In the genomic region with DNA sequence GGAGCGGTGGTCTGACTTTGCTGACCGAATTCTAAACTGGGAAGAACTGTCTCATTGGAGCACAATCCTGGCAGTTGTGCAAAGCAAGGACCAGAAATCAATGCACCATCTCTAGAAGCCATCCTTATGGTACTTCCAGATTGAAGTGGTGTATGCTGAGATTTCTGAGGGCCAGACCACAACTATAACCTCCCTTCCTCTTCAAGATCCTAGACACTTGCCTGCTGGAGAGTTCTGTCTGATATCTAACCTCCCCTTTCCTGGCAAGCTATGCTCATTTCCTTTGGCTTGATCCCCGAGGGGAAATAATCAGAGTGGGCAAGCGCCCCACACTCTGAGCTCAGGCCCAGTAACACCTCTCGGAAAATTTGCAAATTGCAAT, we compare ENCODE assay signal across 8 mouse cellular contexts. TPM values are rescaled to one million over a fixed set of nuclear protein-coding genes. Genes with fewer than 3 reads are reported as not detected.
A peak's percentile ranks its signal among the peaks of the same experiment; 100 is the strongest.
DNase-seq lines count a peak whose midpoint lies in the region; ATAC-seq and TF ChIP-seq lines count a peak whose summit lies in the region.

No protein-coding gene starts in this region.

- TF ChIP-seq POLR2A in CH12.LX (IDR thresholded peaks at IDR 0.05; ENCODE audit: low read depth, low read length): no peak

- peaks cover 75% of the 10 kb centered on the region for H3K4me1 ChIP-seq in heart, embryonic 12.5 days (replicated peaks)
- H3K4me1 ChIP-seq in CH12.LX (ENCODE audit: control insufficient read depth in 1 of 2, insufficient read depth in 2 of 2): peaks cover 3 to 62% of the 10 kb centered on the region in 2 experiments; a peak in 3 of 4 replicates
- H3K4me1 ChIP-seq in hindbrain, embryonic 10.5 days (replicated peaks): peaks cover 92% of the 10 kb centered on the region
- peaks cover 40% of the 10 kb centered on the region for H3K4me1 ChIP-seq in midbrain, embryonic 11.5 days (ENCODE audit: control insufficient read depth, insufficient read depth, low read length)

- H3K27me3 ChIP-seq in heart, embryonic 12.5 days (replicated peaks): peaks cover 40% of the 10 kb centered on the region
- H3K27me3 ChIP-seq in CH12.LX (replicated peaks): peaks cover 9% of the 10 kb centered on the region
- H3K27me3 ChIP-seq in hindbrain, embryonic 10.5 days (ENCODE audit: insufficient read depth, poor library complexity, severe bottlenecking): peaks cover 89% of the 10 kb centered on the region
- peaks cover 77% of the 10 kb centered on the region for H3K27me3 ChIP-seq in midbrain, embryonic 11.5 days (ENCODE audit: control insufficient read depth, insufficient read depth, low read length)

- TF ChIP-seq CTCF in CH12.LX (conservative IDR thresholded peaks at IDR 0.05 in 1 of 2, IDR thresholded peaks at IDR 0.05 in 1 of 2; ENCODE audit: low read depth in 2 of 2, low read length in 2 of 2): no peak

- H3K79me2 ChIP-seq in CH12.LX (replicated peaks; ENCODE audit: control insufficient read depth, extremely low read depth, insufficient read depth, poor library complexity, severe bottlenecking): peaks cover 14% of the 10 kb centered on the region

- H3K4me3 ChIP-seq in heart, embryonic 12.5 days: peak overlapping the region; percentile 73
- peak overlapping the region; percentile 44 to 53 (median 48) for H3K4me3 ChIP-seq in CH12.LX (replicated peaks in 1 of 3; ENCODE audit: low read depth in 2 of 3, low read length in 2 of 3, poor library complexity in 1 of 3)
- H3K4me3 ChIP-seq in hindbrain, embryonic 10.5 days: peak overlapping the region; percentile 66
- H3K4me3 ChIP-seq in midbrain, embryonic 11.5 days (ENCODE audit: low read depth, low read length): peak overlapping the region; percentile 66

- H3K27ac ChIP-seq in heart, embryonic 12.5 days (ENCODE audit: poor library complexity, severe bottlenecking): peak overlapping the region; percentile 89
- peak overlapping the region; percentile 71 for H3K27ac ChIP-seq in CH12.LX (ENCODE audit: insufficient read depth, low read depth)
- H3K27ac ChIP-seq in hindbrain, embryonic 10.5 days: peak overlapping the region; percentile 82
- H3K27ac ChIP-seq in midbrain, embryonic 11.5 days (ENCODE audit: low read depth, low read length): peak overlapping the region; percentile 65

- peaks cover 10% of the 10 kb centered on the region for H3K36me3 ChIP-seq in heart, embryonic 12.5 days
- peaks cover 6 to 9% of the 10 kb centered on the region in 2 experiments for H3K36me3 ChIP-seq in CH12.LX (replicated peaks in 1 of 2; ENCODE audit: control insufficient read depth in 1 of 2, insufficient read depth in 1 of 2, low read length in 1 of 2)
- H3K36me3 ChIP-seq in hindbrain, embryonic 10.5 days: peaks cover 9% of the 10 kb centered on the region
- no peaks in the 10 kb centered on the region for H3K36me3 ChIP-seq in midbrain, embryonic 11.5 days (ENCODE audit: control insufficient read depth, insufficient read depth, low read length)

- in situ Hi-C loops in CH12.LX (cut with MboI; ENCODE audit: low pct_ligation_motif_present, low pct_unique_long_range_greater_than_20kb, low sequenced_read_pairs): loop anchor here (5.0 kb wide), 1 partner anchor 35 kb away; no protein-coding TSS in a partner anchor

- ATAC-seq in heart, embryonic 12.5 days (ENCODE audit: insufficient number of reproducible peaks, low FRiP score): no peak
- ATAC-seq in midbrain, embryonic 11.5 days (ENCODE audit: low FRiP score): no peak

- TF ChIP-seq RAD21 in CH12.LX (IDR thresholded peaks at IDR 0.05; ENCODE audit: low read depth, low read length): no peak

- no peak for DNase-seq in heart, adult 8-10 months (ENCODE audit: low spot score)
- DNase-seq in CH12.LX (ENCODE audit: extremely low read depth): no peak
- no peak for DNase-seq in hindbrain, embryonic 10.5 days (ENCODE audit: low spot score)
- DNase-seq in midbrain, embryonic 11.5 days (ENCODE audit: low spot score, missing footprints): no peak
- DNase-seq in c-Kit-positive CD71-positive TER-119-positive erythroid progenitor cells, embryonic 14.5 days (ENCODE audit: low spot score): no peak
- DNase-seq in gastrocnemius, adult 8-10 months (ENCODE audit: low spot score in 2 of 2): no peak
- DNase-seq in spleen, postnatal 10 days (ENCODE audit: low spot score in 2 of 2): no peak

- dilution Hi-C loops in CH12.LX (cut with MboI; ENCODE audit: extremely low pct_ligation_motif_present, extremely low pct_unique_long_range_greater_than_20kb, low sequenced_read_pairs): no loop called here

- peak overlapping the region; percentile 75 for H3K9ac ChIP-seq in heart, embryonic 12.5 days
- H3K9ac ChIP-seq in CH12.LX (ENCODE audit: insufficient read depth, low read depth): peak overlapping the region; percentile 50
- peak overlapping the region; percentile 56 for H3K9ac ChIP-seq in midbrain, embryonic 11.5 days (ENCODE audit: low read length)

- peak overlapping the region; percentile 89 for H3K4me2 ChIP-seq in heart, embryonic 12.5 days
- peak overlapping the region; percentile 87 for H3K4me2 ChIP-seq in CH12.LX (ENCODE audit: insufficient read depth, low read depth, poor library complexity, severe bottlenecking)
- H3K4me2 ChIP-seq in midbrain, embryonic 11.5 days: peak overlapping the region; percentile 81

- no peaks in the 10 kb centered on the region for H3K9me3 ChIP-seq in heart, embryonic 12.5 days (replicated peaks)
- H3K9me3 ChIP-seq in CH12.LX (replicated peaks; ENCODE audit: low read length): no peaks in the 10 kb centered on the region
- H3K9me3 ChIP-seq in hindbrain, embryonic 10.5 days: no peaks in the 10 kb centered on the region
- no peaks in the 10 kb centered on the region for H3K9me3 ChIP-seq in midbrain, embryonic 11.5 days (ENCODE audit: control insufficient read depth, low read length)

- WGBS in heart, embryonic 12.5 days: 9% methylated on average over 5 of the region's 5 CpGs
- WGBS in hindbrain, embryonic 10.5 days: 8% methylated on average over 5 of the region's 5 CpGs
- 10% methylated on average over 5 of the region's 5 CpGs for WGBS in midbrain, embryonic 11.5 days

- no peak for TF ChIP-seq EP300 in CH12.LX (IDR thresholded peaks at IDR 0.05; ENCODE audit: low read length)

TF ChIP-seq in CH12.LX, 34 proteins besides CTCF, POLR2A, EP300 and RAD21 (continues in another document):
- TF ChIP-seq MAZ (IDR thresholded peaks at IDR 0.05; ENCODE audit: low read depth, low read length) (no peak), RCOR1 (conservative IDR thresholded peaks at IDR 0.05; ENCODE audit: low read depth, low read length) (no peak), MAX (IDR thresholded peaks at IDR 0.05; ENCODE audit: low read length) (no peak), ELF1 (IDR thresholded peaks at IDR 0.05; ENCODE audit: low read depth, low read length) (no peak), POLR2AphosphoS2 (IDR thresholded peaks at IDR 0.05; ENCODE audit: low read depth, low read length) (no peak)

RNA-seq across cellular contexts. Expression of a gene that starts 1.3 kb away (rescaled TPM):
- 10.4 and 10.6 TPM in 2 replicates for polyA plus RNA-seq in heart, embryonic 12.5 days (2016; fragmentation: Nextera tagmentation; extraction: Ambion mirVana)
- 10 to 100 TPM; 23.4 to 29.9 (median 28.1) TPM for total RNA-seq in heart, adult 8-10 months (2022)
- total RNA-seq in CH12.LX (2012; rRNA removed) (16.3 and 20.3 TPM in 2 replicates), CH12.LX (2014; rRNA removed) (2.8 and 2.9 TPM in 2 replicates)
- polyA plus RNA-seq in CH12.LX (2012; ENCODE audit: insufficient read length, low read depth): 3.7 and 5.0 TPM in 2 replicates
- polyA plus RNA-seq in hindbrain, embryonic 10.5 days (2016; fragmentation: Nextera tagmentation; extraction: Ambion mirVana): 5.8 and 11.8 TPM in 2 replicates
- polyA plus RNA-seq in midbrain, embryonic 11.5 days (2014; fragmentation: Nextera tagmentation; extraction: Ambion mirVana): 5.8 and 7.2 TPM in 2 replicates
- 10 to 100 TPM; 25.6 to 38.5 (median 33.9) TPM for total RNA-seq in gastrocnemius, adult 8-10 months (2022)

RNA-seq across cellular contexts. Expression of a gene that starts 2.1 kb away (rescaled TPM):
- polyA plus RNA-seq in heart, embryonic 12.5 days (2016; fragmentation: Nextera tagmentation; extraction: Ambion mirVana): 0.37 and 0.71 TPM in 2 replicates
- 1 to 10 TPM; 1.1 to 2.9 (median 1.5) TPM for total RNA-seq in heart, adult 8-10 months (2022)
- 15.6 and 16.7 TPM in 2 replicates for total RNA-seq in CH12.LX (2012; rRNA removed)
- 3.6 and 4.4 TPM in 2 replicates for total RNA-seq in CH12.LX (2014; rRNA removed)
- polyA plus RNA-seq in CH12.LX (2012; ENCODE audit: insufficient read length, low read depth): 17.9 and 19.5 TPM in 2 replicates
- polyA plus RNA-seq in hindbrain, embryonic 10.5 days (2016; fragmentation: Nextera tagmentation; extraction: Ambion mirVana): 0.29 and 0.71 TPM in 2 replicates
- 0.30 and 0.32 TPM in 2 replicates for polyA plus RNA-seq in midbrain, embryonic 11.5 days (2014; fragmentation: Nextera tagmentation; extraction: Ambion mirVana)
- 1 to 10 TPM in 1 of 4 experiments, under 1 TPM in 3; 0.67 to 1.3 (median 0.81) TPM for total RNA-seq in gastrocnemius, adult 8-10 months (2022)

RNA-seq across cellular contexts. Expression of a gene that starts 2.8 kb away (rescaled TPM):
- 0.15 and 0.36 TPM in 2 replicates for polyA plus RNA-seq in heart, embryonic 12.5 days (2016; fragmentation: Nextera tagmentation; extraction: Ambion mirVana)
- under 1 TPM in 2 of 4 experiments, not detected in 2; 0.14 to 0.19 TPM for total RNA-seq in heart, adult 8-10 months (2022)
- total RNA-seq in CH12.LX (2012; rRNA removed) (29.6 and 58.7 TPM in 2 replicates), CH12.LX (2014; rRNA removed) (14.1 and 17.2 TPM in 2 replicates)
- 12.3 TPM in 2 replicates for polyA plus RNA-seq in CH12.LX (2012; ENCODE audit: insufficient read length, low read depth)
- 0.15 and 0.20 TPM in 2 replicates for polyA plus RNA-seq in hindbrain, embryonic 10.5 days (2016; fragmentation: Nextera tagmentation; extraction: Ambion mirVana)
- not detected in 2 replicates for polyA plus RNA-seq in midbrain, embryonic 11.5 days (2014; fragmentation: Nextera tagmentation; extraction: Ambion mirVana)
- total RNA-seq in gastrocnemius, adult 8-10 months (2022): not detected

RNA-seq across cellular contexts. Expression of a gene that starts 16.7 kb away (rescaled TPM):
- 3.3 and 3.6 TPM in 2 replicates for polyA plus RNA-seq in heart, embryonic 12.5 days (2016; fragmentation: Nextera tagmentation; extraction: Ambion mirVana)
- total RNA-seq in heart, adult 8-10 months (2022): 1 to 10 TPM; 2.7 to 4.9 (median 3.0) TPM
- total RNA-seq in CH12.LX (2012; rRNA removed) (3.1 and 4.7 TPM in 2 replicates), CH12.LX (2014; rRNA removed) (1.2 and 2.1 TPM in 2 replicates)
- 8.7 and 10.5 TPM in 2 replicates for polyA plus RNA-seq in CH12.LX (2012; ENCODE audit: insufficient read length, low read depth)
- 2.8 and 4.8 TPM in 2 replicates for polyA plus RNA-seq in hindbrain, embryonic 10.5 days (2016; fragmentation: Nextera tagmentation; extraction: Ambion mirVana)
- 3.4 and 5.1 TPM in 2 replicates for polyA plus RNA-seq in midbrain, embryonic 11.5 days (2014; fragmentation: Nextera tagmentation; extraction: Ambion mirVana)
- 1 to 10 TPM; 2.9 to 3.6 (median 3.2) TPM for total RNA-seq in gastrocnemius, adult 8-10 months (2022)

RNA-seq across cellular contexts. Expression of a gene that starts 52.7 kb away (rescaled TPM):
- 77.3 and 78.8 TPM in 2 replicates for polyA plus RNA-seq in heart, embryonic 12.5 days (2016; fragmentation: Nextera tagmentation; extraction: Ambion mirVana)
- total RNA-seq in heart, adult 8-10 months (2022): 10 to 100 TPM; 23.2 to 27.3 (median 25.4) TPM
- total RNA-seq in CH12.LX (2012; rRNA removed): 108 and 116 TPM in 2 replicates
- total RNA-seq in CH12.LX (2014; rRNA removed): 53.7 and 57.4 TPM in 2 replicates
- polyA plus RNA-seq in CH12.LX (2012; ENCODE audit: insufficient read length, low read depth): 182 and 190 TPM in 2 replicates
- polyA plus RNA-seq in hindbrain, embryonic 10.5 days (2016; fragmentation: Nextera tagmentation; extraction: Ambion mirVana): 136 and 141 TPM in 2 replicates
- polyA plus RNA-seq in midbrain, embryonic 11.5 days (2014; fragmentation: Nextera tagmentation; extraction: Ambion mirVana): 96.3 and 108 TPM in 2 replicates
- 10 to 100 TPM; 23.2 to 27.9 (median 25.9) TPM for total RNA-seq in gastrocnemius, adult 8-10 months (2022)

Comparison
In these comparisons a context has a peak if more than half of its experiments do, and no peak if none do; other contexts are left out.
1. RNA of a gene that starts 2.1 kb away (polyA plus RNA-seq): 17.9 to 19.5 TPM in CH12.LX; 0.29 to 0.71 TPM in hindbrain, embryonic 10.5 days, 0.37 to 0.71 TPM in heart, embryonic 12.5 days and 0.30 to 0.32 TPM in midbrain, embryonic 11.5 days; every median in the first group is over 10 times any median in the second.
2. Peak in every context shown above with its lines, with median percentiles within 50 percentile points of each other: H3K27ac ChIP-seq, H3K4me2 ChIP-seq, H3K4me3 ChIP-seq and H3K9ac ChIP-seq.